Mouse (Mus musculus) lung, adult 18-20 months (tissue): ENCODE results near the gene Ptpn14.
A peak's percentile ranks its signal among the peaks of the same experiment; 100 is the strongest.

Experiments used
- DNase-seq, 2 experiments: peaks; one replicate each; pipeline ENCODE4 v3.0.0; 2022; ENCODE audit warnings: mixed read lengths in 2 of 2

Ptpn14 gene

DNA sequence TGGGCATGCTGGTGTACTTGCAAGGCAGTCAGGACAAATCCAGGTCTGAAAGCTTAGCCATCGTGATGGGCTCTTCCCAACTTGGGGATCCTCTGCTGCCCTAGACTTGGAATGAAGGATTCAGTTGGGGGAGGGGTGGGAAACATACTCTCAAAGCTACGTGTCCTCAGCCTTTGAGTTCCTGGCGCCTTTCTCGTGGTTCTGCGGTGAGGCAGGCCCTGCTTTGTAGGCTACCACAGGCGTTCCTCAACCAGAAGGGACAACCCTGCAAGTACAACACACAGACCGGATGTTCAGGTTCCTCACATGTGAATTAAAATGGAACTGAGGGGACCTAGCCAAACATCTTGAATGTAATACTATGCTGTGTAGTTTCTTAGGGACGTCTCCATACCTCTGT lies 89.0 kb downstream of the Ptpn14 start:
- no peak for DNase-seq

GRCm38 (mm10) chr1:189817810-189818209 lies 89.7 kb downstream of the Ptpn14 start:
- DNase-seq = peak; percentile 34 to 47

DNA sequence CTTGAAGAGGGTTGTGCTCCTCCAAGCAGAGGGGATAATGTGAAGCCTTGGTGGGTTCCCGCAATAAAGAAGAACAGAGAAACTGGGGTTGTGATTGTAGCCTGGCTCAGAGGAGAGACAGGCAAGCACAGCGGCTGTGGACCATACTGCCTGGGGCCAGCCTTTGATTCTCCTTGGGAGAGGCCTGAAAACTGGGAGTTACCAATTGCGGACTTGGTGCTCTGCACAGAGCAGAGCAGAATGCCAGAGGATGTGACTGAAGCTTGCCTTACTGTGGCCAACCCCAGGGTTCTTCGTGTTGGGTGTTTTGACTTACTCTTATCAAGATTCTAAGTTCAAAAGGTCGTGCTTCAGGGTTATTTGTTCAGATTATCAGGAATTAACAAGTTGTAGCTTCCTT lies 92.0 kb downstream of the Ptpn14 start:
- DNase-seq = no peak

DNA sequence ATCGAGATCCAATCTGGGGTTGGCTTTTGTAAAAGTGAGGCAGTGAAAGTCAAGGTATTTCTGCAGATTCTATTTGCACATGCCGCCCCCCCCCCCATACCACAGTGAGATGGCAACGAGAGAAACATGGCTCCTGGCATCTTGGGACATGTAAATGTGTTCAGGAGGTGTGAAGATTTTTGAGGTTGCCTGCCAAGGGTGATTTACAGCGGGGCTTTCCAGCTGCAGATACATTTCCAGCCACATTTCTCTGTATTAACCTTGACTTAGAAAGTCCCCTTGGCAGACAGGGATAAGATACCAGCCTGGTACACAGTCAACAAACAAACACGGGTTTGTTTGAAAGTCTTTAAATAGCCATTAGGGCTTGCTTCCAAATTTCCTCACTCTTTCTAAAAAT lies 96.4 kb downstream of the Ptpn14 start:
- DNase-seq = no peak

DNA sequence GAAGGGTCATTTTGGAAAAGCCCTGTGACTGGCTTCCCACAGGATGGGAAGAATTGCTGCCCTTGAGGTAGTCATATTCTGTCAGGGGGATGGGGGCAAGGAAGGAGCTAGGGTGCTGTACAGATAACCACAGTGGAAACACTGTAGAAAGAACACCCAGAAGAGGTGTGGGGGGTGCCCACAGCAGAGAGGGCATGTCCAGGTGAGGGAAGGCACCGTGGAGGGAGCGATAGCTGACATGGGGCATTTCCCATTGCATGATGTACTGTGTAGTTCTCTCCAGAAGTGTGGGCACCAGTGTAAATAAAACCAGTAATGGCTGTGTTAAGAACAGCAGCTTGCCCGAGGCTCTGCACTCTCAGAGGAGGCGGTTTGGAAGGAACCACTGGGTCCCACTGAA lies 102.3 kb downstream of the Ptpn14 start:
- DNase-seq = no peak

- DNase-seq = peak in 1 of 2 experiments; percentile 27
These were observed 102.7 kb downstream of the Ptpn14 start for GRCm38 (mm10) chr1:189830797-189831232.

- no peak for DNase-seq
These were observed 105.3 kb downstream of the Ptpn14 start for GRCm38 (mm10) chr1:189833351-189833750.

DNA sequence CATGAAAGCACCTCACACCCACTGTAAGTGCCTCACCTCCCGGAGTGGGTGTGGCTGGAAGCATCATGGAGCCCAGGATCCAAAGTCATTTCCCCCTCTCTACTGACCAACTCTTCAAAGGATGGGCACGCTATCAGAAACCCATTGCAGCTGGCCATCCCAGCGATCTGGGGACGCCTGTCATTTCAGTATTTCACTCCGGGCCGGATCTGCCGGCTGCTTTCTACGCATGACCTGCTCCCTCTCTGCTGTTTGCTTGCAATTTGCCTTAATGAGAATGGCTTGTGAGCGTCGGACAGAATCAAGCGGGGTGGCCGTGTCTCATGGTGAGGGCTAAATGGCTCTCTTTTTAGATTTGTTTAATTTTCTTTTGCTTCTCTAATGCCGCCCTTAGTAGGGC lies 106.1 kb downstream of the Ptpn14 start:
- DNase-seq = no peak

- DNase-seq = no peak
These were observed 118.3 kb downstream of the Ptpn14 start for GRCm38 (mm10) chr1:189846319-189846718.

- no peak for DNase-seq
These were observed 121.5 kb downstream of the Ptpn14 start for GRCm38 (mm10) chr1:189849550-189849949.

GRCm38 (mm10) chr1:189852051-189852450 lies 124.0 kb downstream of the Ptpn14 start:
- no peak for DNase-seq

DNA sequence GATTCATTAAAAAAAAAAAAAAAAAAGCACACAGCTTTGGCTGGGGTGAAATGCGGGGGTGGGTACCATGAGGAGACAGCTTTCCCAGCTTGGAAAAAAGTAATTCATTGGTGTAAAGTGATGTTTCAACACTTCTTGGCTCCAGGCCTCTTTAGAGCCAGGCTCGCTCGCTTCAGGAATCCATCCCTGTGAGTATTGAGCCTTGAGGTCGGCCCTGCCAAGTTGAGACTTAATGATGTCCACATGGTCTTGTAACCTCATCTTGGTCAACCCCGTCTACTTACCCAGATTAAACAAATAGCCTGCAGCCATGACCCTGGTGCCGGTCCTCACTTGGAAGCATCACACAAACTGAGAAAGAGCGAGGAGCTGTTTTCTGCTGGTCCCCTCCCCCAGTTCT lies 124.4 kb downstream of the Ptpn14 start:
- peak; percentile 36 to 58 for DNase-seq

- DNase-seq = no peak
These were observed 126.6 kb downstream of the Ptpn14 start for GRCm38 (mm10) chr1:189854646-189855045.

- DNase-seq = no peak
These were observed 127.7 kb downstream of the Ptpn14 start for GRCm38 (mm10) chr1:189855739-189856138.

- DNase-seq = no peak
These were observed 130.3 kb downstream of the Ptpn14 start for GRCm38 (mm10) chr1:189858377-189858776.

DNA sequence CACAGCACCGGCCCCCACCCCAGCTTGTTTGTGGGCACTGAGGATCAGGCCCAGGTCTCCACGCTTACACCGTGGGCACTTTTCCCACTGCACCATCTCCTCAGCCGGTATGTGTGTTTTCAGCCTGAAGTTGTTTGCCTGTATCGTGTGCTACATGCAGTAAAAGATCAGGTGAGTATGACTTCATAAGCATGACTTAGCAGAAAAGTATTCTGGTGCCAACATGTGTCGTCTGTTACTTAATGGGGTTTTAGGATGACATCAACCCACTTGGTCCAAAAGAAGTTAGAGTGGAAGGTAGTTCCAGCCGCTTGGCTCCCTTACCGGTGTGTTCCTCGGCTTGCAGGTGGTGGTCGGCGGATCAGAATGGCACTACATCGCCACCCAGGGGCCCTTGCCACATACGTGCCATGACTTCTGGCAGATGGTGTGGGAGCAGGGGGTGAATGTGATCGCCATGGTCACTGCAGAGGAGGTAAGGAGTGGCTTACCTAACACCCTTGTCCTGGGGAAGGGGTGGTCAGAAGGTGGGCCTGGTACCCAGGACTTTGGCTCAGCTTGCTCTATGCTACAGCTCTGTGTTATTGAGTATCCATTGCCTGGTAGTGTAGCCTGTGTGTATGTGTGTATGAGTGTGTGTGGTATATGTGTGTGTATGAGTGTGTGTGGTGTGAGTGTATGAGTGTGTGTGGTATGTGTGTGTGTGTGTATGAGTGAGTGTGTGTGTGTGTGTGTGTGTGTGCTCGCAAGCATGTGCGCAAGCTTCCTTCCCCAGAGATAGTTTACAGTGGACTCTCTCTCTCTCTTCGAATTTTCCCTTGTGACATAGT lies 132.3 kb downstream of the Ptpn14 start:
- DNase-seq = no peak

GRCm38 (mm10) chr1:189860942-189861315 lies 132.9 kb downstream of the Ptpn14 start:
- peak; percentile 68 to 79 for DNase-seq

- DNase-seq = no peak
These were observed 135.7 kb downstream of the Ptpn14 start for GRCm38 (mm10) chr1:189863727-189864126.

- DNase-seq = no peak
These were observed 136.2 kb downstream of the Ptpn14 start for GRCm38 (mm10) chr1:189864301-189864700.

DNA sequence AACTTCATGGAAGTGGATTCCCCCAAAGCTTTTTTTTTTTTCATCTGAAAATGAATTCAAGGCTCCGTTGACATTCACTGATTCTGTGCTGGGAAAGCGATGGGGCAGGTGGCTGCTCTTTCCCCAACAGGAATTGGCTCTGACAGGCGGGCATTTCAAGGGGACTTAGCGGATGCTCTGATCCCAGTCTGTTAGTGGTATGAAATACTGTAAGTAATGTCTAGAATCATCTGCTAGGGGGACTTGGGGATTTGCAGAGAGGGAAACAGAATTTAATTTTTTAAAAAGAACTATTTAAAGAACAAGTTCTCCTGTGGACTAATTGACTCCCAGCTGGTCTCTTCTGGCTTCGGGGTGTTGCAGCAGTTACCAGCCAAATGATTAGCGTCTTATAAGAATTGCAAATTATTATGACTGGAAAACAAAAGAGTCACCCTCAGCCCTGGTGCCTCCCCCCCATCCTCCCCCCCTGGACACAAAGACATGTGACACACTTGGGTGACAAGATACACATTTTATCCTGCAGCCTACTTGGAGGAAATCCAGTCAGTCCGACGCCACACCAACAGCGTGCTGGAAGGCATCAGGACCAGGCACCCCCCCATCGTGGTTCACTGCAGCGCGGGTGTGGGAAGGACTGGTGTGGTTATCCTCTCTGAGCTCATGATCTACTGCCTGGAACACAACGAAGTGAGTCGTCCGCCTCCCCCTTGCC lies 136.9 kb downstream of the Ptpn14 start:
- no peak for DNase-seq

- no peak for DNase-seq
These were observed 138.6 kb downstream of the Ptpn14 start for GRCm38 (mm10) chr1:189866621-189867020.

GRCm38 (mm10) chr1:189867034-189867433 lies 139.0 kb downstream of the Ptpn14 start:
- DNase-seq = peak in 1 of 2 experiments; percentile 26

- DNase-seq = peak; percentile 90 to 92
These were observed 139.4 kb downstream of the Ptpn14 start for GRCm38 (mm10) chr1:189867497-189867896.

DNA sequence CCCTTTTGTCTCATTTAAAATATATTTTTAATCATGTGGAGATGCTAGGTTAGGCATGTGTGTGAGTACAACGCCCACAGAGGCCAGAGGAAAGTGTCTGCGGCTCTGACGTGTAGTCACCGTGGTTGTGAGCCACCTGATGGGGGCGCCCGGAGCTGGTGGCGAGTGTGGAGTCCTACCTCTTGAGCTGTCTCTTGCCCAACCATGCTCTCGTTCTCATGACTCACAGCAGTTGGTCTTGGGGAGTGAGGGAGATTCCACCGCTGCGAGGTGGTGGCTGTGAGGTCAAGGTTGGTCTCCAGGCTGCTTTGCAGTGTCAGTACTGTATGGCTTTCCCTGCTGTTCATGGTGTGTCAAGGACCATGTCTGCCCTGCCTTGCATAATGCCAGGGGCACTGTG lies 140.0 kb downstream of the Ptpn14 start:
- DNase-seq = peak; percentile 50 to 65
